Mouse (Mus musculus) layer of hippocampus, adult 9-10 months (tissue): ENCODE measurements around the gene Pelo.

Experiments used
- DNase-seq: peaks from one replicate; pipeline ENCODE4 v3.0.0; 2022; ENCODE audit warnings: low spot score

The Pelo gene

DNA sequence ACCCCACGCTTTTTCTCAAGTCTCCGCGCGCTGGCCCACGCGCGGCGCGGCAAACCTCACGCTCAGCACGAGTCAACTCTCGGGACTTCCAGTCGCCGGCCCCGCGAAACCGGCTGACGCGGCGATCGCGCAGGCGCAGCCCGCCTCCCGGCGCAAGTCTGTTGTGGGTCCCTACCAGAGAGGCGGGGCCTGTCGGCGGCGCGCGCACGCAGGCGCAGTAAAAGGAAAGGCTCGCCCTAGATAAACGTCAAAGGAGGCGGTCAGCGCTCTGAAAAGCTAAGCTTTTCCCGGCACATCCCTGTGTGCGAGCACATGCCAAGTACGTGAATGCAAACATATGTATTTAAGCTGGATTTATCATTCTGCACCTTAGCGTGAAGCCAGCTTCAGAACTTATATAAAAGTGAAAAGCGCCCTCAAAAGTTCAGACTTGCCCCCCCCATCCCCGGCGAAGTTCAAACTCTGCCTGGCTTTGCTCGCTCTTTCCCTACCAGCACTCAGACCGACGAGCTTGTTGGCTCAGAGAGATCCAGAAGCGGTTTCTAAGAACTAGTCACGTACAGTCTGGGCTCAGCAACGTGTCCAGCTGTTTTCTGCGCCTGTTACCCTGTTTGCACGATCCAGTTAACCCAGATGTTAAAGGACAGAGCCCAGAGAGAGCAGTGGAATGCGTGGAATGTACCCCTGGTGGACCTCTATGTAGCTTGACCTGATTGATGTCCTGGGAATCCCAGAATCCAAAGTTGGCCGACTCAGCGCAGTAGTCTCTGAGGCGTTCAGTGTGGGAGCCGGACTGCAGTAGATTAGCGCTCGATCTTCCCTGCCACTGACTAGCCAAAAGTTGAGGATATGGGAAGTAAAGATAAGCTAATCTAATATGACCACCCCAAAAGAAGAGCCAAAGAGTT lies at the start of gene Pelo:
Pelo (minus strand) TSS at position 118 of the 908 bp plus-strand sequence.
- DNase-seq = peak; percentile 83

DNA sequence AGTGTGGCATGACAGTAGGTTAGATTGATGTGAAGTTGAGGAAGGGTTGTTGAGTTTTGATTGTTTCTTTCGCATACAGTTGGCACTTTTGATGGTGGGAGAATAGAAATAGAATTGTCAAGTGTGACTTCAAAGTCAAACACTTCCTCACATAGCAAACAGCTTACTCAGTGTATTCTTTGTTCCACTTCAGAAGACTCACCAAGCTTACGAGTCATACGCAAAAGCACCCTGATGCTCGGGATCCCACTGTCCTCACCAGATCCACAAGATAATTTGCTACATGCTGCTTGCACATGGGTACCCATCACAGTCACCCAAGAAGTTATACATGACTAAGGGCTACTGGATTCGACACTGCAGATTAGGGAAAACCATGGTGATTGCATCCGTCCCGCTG lies 48.5 kb upstream of the Pelo start:
- no peak for DNase-seq

DNA sequence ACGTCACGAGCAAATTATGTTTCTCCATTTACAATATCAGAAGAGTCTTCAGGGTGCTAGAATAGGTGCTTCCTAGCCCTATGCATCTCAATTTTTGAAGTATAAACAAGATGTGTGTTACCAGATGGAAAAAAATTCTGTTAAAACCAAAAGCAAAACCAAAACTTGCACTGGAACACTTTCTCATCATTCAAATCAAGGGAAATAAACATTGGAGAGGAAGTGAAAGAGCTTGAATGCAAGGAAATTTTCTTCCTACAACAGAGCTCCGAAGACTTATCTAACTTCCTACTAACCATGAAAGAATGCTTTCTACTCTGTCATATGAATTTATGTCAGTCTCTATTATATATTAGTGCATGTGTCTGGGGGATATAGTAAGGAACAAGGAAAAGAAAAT lies 46.8 kb upstream of the Pelo start:
- DNase-seq = no peak

DNA sequence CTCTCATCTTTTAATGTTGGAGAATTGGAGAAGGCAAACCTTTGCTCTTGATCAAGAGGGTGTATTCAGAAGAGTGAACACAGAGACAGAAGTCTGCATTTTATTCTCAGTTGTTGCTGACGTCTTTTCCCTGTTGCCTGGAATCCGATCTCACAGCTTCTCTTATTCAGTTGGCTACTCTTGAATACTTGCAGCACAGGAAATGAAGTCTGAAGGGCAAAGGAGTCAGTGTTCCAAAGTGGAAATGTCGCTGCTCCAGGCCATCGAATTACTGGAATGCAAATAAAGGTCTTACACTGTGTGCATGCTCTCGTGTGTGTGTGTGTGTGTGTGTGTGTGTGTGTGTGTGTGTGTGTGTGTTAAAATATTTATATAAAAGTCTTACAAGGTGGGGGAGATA lies 42.4 kb upstream of the Pelo start:
- no peak for DNase-seq

DNA sequence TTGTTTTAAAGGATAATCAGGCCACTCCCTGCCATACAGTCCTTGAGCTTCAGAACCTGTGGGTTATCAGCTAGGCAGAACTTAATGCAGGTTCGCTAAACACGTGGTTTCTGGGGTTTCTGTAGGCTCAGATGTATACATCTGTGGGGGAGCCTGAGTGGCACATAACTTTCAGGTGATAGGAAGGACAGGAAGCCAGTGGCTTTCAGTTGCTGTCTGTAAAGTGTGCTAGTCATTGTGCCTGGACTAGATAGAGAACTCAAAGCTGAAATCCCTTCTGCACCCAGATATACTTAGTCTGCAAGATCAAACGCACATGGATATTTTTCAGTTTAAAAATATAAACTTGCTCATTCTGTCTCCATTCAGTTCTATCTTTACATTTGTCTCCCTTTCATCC lies 41.4 kb upstream of the Pelo start:
- DNase-seq = no peak

DNA sequence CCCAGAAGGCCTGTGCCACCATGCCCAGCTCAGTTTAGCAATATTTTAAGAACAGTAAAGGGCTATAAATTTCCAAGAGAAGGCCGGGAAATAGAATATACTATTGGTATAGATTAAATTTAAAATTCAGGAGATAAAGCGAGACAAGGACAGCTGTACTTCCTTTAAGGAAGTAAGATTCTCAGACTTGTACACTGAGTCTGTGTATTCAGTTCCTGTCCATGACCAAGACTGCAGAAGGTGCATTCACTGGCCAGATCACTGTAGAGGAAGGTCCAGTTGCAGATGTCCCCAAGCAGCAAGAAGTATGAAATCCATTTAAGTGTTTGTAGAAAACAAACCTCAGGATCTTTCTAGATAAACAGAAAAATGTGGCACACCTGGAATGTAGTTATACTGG lies 40.0 kb upstream of the Pelo start:
- no peak for DNase-seq

DNA sequence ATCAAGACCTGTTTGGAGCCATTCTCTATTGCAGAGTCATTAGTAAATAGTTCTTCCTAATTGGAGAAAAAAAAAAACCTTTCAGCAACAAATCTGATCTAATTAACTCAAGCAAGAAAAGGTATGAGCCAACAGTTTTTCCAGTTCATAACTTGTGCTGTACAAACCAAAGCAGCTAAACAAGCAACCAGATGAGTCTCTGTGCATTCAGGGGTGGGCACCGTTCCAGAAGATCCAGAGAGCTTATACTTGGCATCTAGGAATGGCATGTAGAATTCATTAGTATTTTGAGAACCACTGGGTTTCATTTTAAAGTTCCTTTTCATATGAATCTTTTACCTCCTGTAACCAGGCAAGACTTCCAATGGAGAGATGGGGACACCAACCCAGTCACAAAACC lies 37.8 kb upstream of the Pelo start:
- no peak for DNase-seq

DNA sequence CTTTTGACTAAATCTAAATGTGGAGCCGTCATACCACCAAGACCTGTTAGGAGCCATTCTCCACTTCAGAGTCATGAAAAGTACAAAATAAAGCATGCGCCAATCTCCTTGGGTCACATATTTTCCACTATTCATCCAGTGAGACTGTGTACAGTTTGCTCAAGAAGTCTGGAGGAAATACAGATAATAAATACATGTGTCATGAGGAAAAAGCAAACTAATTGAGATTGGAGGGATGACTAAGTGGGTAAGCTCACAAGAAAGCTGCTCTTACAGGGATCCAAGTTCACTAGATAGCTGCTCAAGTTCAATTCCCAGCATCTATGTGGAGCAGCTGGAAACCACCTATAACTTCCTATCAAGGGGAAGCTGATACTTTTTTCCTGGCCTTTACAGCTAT lies 36.5 kb upstream of the Pelo start:
- no peak for DNase-seq

DNA sequence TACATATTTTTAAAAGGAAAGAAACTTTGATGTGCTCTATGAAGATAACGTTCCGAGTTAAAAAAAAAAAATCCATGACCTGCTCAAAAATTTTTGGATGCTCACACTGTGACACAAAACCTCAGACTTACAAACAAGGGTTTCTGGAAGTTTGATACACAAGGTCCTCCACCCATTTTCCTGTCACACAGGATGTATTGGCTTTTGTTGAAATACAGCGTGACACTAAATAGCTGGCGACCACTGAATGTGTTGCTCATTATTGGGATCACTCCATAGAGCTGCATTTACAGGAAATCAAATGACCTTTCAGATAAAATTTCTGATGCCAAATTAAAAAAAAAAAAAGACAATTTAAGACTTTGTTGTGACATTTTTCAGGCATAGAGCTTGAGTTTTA lies 35.1 kb upstream of the Pelo start:
- no peak for DNase-seq

DNA sequence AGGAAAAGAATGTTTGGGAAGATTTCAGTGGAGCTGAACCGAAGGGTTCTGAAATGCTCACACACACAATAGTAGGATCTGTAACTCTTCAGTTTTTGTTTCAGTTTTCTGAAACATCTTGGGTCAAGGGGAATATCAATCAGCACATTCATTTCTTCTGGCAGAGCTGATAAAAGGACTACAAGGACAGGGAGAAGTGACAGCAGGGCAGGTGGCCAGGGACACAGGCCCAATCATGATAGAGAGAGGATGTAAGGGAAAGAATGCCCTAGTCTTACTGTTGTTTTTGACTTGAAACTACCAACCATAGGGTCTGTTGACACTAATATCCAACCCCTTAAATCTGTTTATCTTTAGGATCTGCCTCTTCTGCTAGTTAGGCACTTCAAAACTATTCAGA lies 34.5 kb upstream of the Pelo start:
- no peak for DNase-seq

DNA sequence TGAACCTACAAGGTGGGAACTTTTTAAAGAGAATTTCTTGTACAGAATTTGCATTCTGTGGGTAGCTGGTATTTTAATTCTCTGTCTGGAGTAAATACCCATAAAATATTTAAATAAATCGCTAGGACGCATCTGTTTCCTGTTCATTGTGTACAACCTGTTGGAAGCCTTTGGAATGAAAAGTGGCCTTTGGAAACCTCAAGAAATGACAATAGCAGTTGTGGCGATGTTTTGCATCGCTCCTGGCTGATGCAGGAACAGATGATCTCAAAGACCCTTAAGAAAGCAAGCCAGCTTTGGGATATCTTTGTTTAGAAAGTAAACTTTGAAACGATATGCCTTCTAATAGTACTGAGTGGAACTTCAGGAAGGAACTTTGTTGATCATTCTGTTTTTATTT lies 28.8 kb upstream of the Pelo start:
- DNase-seq = no peak

DNA sequence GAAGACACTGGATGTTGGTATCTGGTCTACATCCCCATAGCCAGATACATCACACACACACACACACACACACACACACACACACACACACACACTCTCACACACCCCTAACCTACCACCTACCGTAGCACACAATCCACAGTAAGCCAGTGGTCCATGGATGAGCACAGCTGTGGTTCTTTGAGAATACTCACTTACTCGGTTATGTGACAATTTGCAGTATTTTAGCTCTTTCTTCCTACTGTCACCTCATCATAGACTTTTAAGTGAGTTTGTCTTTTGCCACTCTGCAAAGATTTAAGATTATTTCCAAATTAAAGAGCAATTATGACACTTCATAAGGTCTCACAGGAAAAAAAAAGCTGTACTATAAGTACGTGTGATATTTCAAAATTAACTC lies 28.2 kb upstream of the Pelo start:
- no peak for DNase-seq

DNA sequence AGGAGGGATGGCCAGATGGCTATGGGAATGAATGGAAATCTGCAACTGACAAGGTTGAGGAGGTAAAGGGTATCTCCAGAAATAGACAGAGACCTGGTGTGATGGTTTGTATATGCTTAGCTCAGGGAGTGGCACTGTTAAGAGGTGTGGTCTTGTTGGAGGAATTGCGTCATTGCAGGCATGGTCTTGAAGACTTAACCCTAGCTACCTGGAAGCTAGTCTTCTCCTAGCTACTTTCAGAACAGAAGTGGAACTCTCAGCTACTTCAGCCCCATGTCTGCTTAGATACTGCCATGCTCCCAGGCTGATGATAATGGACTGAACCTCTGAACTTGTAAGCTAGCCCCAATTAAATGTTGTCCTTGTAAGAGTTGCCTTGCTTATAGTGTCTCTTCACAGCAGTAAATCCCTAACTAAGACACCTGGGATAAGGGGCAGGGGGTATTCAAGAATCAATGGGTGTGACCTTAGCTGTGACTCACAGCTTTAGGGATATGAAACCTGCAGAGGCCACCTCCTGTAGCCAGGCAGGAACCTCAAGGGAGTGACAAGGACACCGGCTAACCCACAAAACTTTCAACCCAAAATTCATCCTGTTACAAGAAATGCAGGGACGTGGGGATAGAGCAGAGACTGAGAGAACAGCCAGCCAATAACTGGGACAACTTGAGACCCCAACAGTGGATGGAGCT lies 27.1 kb upstream of the Pelo start:
- no peak for DNase-seq

DNA sequence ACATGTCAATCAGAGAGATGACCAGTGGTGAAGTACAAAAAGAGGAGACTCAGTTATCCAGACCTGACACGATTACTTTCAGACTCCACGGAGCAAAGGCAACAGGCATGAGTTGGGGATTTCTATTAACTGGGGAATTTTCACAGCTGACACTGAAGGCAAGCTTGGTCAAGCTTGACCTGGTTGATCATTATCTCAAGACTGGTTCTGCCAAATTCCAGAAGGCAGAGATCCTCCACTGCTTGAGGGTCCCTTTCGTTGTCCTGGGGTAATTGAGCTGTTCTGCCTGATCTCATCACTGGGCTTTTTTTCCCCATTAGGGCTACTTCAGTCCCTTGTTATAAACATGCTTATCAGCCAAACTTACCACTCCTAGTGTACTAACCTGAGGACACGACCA lies 19.6 kb upstream of the Pelo start:
- DNase-seq = no peak

DNA sequence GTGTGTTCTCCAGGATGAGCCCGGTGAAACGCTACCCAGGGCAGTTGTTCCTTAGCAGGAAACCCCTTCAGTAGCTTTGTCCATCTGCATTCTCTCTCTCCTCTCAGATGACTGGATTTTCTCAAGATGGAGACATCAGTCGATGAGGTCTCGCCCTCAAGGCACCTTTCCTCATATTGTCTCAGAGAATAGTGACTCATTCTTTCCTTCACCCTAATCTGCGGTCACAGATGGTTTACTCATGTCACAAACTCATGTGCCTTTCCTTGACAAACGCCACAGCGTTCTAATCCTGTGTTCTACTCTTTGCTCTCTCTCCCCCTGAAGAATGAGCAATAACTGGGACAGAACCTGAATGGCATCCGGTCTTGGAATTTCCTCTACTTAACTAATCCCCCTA lies 17.4 kb upstream of the Pelo start:
- no peak for DNase-seq

DNA sequence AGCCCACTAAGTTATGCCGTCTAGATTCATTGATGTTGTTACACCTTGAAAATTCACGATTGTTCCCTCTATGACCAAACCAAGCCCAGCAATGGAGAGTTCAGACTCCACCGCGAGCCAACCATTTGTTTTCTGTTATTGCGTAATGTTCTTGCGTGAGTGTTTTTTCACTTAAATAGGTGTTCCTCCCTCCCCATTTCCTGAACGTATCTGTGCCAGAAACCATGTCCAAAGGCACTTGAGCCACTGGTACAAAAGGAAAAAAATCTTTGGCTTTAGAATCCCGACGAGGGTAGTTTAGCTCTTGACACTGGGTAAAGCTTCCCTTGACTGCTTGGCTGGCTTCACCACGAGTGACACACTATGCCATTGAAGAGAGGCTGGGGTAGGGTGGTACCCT lies 16.2 kb upstream of the Pelo start:
- DNase-seq = no peak

DNA sequence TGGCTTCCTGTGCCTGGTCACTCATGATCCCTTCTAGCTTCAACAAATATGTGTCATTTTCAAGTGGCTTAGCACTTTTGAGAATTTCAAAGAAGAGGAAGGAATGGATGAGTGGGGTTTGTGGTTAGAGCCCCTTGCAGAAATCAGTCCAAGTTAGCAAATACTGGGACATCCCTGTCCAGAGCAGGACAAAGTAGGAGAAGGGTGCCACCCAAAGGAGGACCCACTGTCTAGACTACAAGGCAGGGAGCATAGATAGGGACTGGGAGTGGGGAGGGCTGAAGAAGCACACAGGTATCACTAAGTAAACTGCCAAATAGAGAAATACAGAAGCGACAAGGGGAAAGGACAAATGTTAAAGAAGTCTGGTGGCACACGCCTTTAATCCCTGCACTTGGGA lies 12.8 kb upstream of the Pelo start:
- no peak for DNase-seq

DNA sequence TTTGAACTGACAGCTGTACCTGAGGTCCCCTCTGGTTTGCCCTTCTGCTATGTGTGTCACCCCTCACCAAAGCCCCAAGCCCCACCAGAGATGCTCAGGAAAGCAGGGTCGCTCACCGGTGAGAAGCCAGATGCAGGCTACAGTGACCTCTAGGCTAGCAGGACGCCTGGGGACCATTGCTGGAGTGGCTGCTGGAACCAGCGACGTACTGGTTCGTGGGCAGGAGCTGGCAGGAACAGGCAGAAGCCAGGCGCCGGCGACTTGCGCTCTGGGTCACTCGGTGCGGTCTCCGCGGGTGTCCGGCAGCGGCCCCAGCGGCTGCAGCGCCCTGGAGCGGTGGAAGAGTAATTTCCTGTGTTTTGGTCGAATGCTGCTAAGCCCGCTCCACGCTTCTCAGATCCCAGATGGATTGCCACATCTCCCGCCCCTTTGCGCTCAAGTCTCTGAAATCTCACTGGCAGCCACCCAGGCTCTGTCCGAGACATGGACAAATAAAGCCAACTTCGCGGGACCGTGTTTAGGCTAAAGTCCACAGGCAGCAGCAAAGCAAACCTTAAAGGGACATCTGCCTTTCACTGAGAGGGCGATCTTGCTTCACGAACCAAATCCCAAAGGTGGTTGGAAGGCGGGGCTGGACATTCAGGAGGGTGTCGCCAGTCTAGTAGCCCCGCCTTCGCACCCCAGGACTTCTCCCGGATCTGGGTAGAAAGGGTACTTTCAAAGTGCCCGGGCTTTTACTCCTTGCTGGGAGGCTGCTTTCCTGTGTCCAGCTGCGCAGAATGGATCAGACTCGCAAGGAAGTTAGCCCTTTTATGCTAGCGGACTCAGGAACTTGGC lies 11.6 kb upstream of the Pelo start, which contains the start of the genes Gm49395 and Itga1:
Gm49395 (minus strand) TSS at position 567 of the 837 bp plus-strand sequence.
Itga1 (minus strand) TSS at position 610 of the 837 bp plus-strand sequence.
- no peak for DNase-seq

DNA sequence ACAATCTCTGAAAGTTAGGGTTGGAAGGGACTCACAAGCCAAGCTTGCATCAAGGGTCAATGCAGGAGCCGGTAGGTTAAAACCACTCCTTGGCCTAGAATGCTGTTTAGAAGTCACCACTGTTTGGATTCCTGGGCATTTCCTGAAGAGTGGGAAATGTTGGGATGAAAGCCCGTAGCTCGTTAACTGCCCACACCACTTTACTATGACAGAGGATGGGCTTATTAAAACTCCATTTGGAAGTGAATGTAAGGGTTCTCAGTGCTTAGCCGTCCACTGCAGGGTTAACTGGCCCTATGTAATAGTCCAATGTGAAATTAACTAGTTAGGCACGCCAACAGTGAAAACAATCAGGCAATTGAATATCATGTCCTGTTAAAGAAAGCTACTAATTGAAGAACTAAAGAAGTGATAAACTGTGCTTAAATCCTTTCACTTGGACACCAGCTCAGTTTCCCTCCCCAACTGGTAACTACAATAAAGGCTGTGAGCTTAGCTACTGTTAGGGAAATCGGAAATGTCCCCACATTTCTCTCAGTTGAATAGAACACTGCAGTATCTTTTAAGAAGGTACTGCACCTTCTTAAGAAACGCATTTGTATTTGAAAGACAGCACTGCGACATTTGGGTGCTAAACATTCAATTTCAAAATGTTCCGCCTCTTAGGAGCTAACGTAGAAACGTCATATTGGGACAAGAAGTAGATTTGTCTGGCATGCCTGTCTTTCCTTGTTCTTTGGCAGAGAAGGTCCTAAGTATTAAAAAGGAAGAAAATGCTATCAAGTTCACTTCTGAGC lies 10.6 kb upstream of the Pelo start:
- DNase-seq = no peak

DNA sequence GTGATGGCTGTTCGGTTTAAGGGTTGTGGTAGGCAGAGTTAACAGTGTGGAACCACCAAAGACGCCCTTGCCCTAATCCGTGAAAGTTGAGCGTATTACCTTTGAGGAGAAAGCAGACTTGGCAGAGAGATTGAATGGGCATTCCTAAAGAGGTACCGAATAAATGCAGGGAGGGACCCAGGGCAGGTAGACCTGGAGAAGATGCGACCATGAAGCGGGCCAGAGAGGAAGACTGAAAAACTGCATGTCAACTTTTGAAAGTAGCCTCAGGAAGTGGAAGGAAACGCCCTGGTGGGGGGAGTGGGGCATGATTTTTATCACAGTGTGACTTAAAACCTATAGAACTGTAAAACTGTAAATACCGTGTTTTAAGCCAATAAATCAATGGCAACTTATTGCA lies 9.4 kb upstream of the Pelo start:
- no peak for DNase-seq

DNA sequence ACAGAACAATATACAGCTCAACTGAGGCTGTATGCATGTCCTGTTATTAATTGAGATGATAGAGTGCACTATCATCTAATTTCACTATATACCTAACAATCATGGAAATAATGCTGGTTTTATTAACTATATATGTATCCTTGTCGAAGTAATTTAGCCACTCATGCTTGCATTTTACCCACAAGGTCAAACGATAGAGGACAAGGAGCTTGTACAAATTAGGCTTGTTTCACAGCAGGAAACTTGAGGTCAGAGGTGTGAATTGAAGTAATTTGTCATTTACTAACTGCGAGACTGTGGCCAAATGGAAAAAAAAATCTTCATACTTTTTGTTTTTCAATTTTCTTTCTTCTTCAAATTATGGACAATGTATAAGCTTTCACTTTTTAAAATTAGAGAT lies 8.2 kb upstream of the Pelo start:
- no peak for DNase-seq

DNA sequence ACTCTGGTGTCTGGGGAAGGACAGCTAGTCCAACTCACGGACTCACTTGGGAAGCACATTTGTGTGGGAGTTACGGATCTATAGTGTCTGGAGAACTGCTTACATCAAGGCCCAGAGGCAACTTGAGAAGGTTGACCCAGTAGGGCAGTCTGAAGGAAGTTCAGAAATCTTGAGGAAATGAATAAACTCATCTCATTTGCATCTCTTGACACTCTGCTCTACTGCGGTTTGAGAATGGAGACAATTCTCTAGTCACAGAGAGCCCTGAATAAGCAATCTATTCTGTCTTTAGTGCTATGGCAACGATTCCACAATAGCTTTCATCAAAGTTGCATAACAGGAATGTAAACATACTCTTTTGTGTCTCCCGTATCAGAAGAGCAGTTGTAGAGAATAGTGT lies 7.0 kb upstream of the Pelo start:
- DNase-seq = no peak
